Mouse (Mus musculus) midbrain, embryonic 13.5 days (tissue): ENCODE results near the gene Rab11fip3. TPM values are rescaled to one million over a fixed set of nuclear protein-coding genes. Genes with fewer than 3 reads are reported as not detected.

Source experiments
- ATAC-seq: fragments of 200-750 bp; cut with Nextera tagmentation; 2 replicates; pipeline ENCODE4 v1.8.0; 2017; ENCODE audit warnings: mild to moderate bottlenecking, moderate TSS enrichment, moderate library complexity
- H3K27ac ChIP-seq: fragments of 300-500 bp; sonication (generic); 2 replicates; pipeline ENCODE4 v1.5.1; 2015; ENCODE audit warnings: inconsistent platforms, mild to moderate bottlenecking, moderate library complexity
- H3K27me3 ChIP-seq: fragments of 300-500 bp; sonication (generic); 2 replicates; pipeline ENCODE4 v1.6.1; 2015; ENCODE audit warnings: mild to moderate bottlenecking, inconsistent platforms
- H3K36me3 ChIP-seq: fragments of 300-500 bp; sonication (generic); 2 replicates; pipeline ENCODE4 v1.6.1; 2015; ENCODE audit warnings: mild to moderate bottlenecking, inconsistent platforms
- H3K4me1 ChIP-seq: fragments of 300-500 bp; sonication (generic); replicated peaks from 2 replicates; pipeline ENCODE4 v1.6.1; 2015; ENCODE audit warnings: inconsistent platforms
- H3K4me2 ChIP-seq: fragments of 300-500 bp; sonication (generic); replicated peaks from 2 replicates; pipeline ENCODE4 v1.6.1; 2015; ENCODE audit warnings: moderate library complexity, mild to moderate bottlenecking, inconsistent platforms
- H3K4me3 ChIP-seq: fragments of 300-500 bp; sonication (generic); replicated peaks from 2 replicates; pipeline ENCODE4 v1.5.1; 2015; ENCODE audit warnings: mild to moderate bottlenecking, inconsistent platforms
- H3K9ac ChIP-seq: fragments of 300-500 bp; sonication (generic); replicated peaks from 2 replicates; pipeline ENCODE4 v1.6.1; 2015; ENCODE audit warnings: mild to moderate bottlenecking, inconsistent platforms
- H3K9me3 ChIP-seq: fragments of 300-500 bp; sonication (generic); 2 replicates; pipeline ENCODE4 v1.6.1; 2016; ENCODE audit warnings: mild to moderate bottlenecking, inconsistent platforms
- WGBS: fragments of 180-500 bp; shearing (Covaris S2); methylation state at CpG from one replicate; pipeline ENCODE4 v1.1.7; 2015; 5-methylcytosine and 5-hydroxymethylcytosine counted together
- polyA plus RNA-seq: library from polyadenylated mRNA; unstranded; fragments of >200 nt; fragmentation: Nextera tagmentation; extraction: Ambion mirVana; gene quantifications from 2 replicates; pipeline ENCODE4 v1.2.1, GENCODE M21; 2015

The Rab11fip3 gene
- polyA plus RNA-seq, 1 experiment from 2014 or later = 35.0 TPM

- Histone ChIP-seq H3K4me1 (peaks cover 9% of the 10 kb centered on the region), H3K4me2 (no peak overlapping the region), H3K9ac (no peak overlapping the region), H3K27ac (no peak overlapping the region), H3K4me3 (no peak overlapping the region), H3K27me3 (peaks cover 18% of the 10 kb centered on the region), H3K36me3 (no peaks in the 10 kb centered on the region), H3K9me3 (no peaks in the 10 kb centered on the region)
- ATAC-seq = no peak
- 78% methylated on average over 7 of the region's 7 CpGs for WGBS
Measured at GRCm38 (mm10) chr17:25946349-25946748, 123.0 kb downstream of the Rab11fip3 start.

DNA sequence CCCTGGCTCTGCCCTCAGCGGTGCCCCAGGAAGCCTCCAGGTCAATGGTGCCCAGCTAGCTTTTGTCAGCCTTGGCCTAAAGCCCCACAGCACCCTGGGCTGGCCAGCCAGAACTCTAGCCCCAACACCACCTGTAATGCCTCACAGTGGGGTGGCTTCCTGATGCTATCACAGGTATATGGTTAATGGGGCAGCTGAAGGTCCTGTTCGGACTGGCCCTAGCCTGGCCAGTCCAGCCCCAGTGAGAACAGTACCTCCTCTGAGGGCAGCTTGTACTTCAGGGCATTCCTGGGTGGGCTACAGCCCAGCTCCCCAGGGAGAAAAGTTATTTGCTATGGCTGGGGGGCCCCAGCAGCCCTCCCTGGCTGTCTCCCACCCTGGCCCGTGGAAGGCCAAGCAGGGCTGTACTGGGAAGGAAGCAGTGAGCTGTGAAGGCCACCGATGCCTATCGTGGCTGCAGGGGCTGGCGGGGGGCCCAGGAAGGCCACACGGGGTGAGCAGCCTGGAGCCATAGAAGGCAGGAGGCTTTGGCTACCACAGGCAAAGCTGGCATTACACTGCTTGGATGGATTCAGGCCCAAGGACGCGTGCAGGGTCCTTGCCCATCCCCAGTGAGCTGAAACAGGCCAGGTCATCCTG is 123.7 kb downstream of the Rab11fip3 start:
- ATAC-seq = no peak
- H3K4me1 ChIP-seq = peaks cover 14% of the 10 kb centered on the region
- H3K4me3 ChIP-seq = no peak overlapping the region
- H3K4me2 ChIP-seq = no peak overlapping the region
- H3K27ac ChIP-seq = no peak overlapping the region
- WGBS = 50% methylated on average over 9 of the region's 9 CpGs
- H3K9me3 ChIP-seq = no peaks in the 10 kb centered on the region
- no peak overlapping the region for H3K9ac ChIP-seq
- no peaks in the 10 kb centered on the region for H3K36me3 ChIP-seq
- peaks cover 11% of the 10 kb centered on the region for H3K27me3 ChIP-seq

DNA sequence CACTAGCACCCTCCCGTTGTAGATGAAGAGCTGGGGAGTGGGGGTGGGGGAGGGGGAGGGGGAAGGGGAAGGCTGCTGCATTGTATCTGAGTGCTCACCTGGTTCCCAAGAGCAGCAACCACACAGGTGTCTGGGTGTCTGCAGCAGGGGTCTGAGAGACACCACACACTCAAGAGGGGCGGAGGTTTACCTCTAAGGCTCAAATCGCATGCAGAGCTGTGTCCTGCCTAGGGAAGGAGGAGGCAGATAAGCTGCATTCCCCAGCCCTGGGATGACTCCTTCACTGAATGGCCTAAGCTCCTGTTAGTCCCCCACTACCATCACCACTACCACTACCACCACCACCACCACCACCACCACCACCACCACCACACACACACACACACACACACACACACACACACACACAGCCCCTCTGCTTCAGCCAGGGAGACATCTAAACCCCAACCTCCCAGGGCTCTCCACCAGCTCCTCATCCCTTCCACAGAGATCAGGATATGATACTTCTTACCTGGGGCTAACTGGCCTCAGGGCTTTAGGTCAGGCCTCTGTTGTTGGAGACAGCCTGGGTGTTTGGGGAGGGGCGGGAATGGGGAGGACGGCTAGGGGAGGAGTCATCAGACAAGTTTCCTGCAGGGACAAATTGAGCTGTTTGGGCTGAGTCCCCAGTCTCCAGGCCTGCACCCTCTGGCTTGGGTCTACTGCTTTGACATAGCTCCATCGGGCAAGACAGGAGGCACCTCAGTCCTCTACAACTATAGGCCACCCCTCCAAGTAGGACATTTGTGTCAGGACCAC is 124.8 kb downstream of the Rab11fip3 start, which contains the start of the genes Pigq and Nhlrc4:
Gene Pigq (minus strand): TSS at position 571 of the 798 bp plus-strand sequence.
Gene Nhlrc4 (minus strand): TSS at position 596 of the 798 bp plus-strand sequence.
- no peak within 1 kb of the TSS for H3K4me2 ChIP-seq
- no peak within 1 kb of the TSS for H3K4me3 ChIP-seq
- WGBS = 54% methylated on average over 6 of the region's 6 CpGs
- peaks cover 17% of the 10 kb centered on the region for H3K4me1 ChIP-seq
- H3K27ac ChIP-seq = no peak within 1 kb of the TSS
- peaks cover under 1% of the 10 kb centered on the region; the same call in 1 of the 2 replicates for H3K27me3 ChIP-seq
- no peaks in the 10 kb centered on the region for H3K9me3 ChIP-seq
- no peak within 1 kb of the TSS for H3K9ac ChIP-seq
- ATAC-seq = no peak
- H3K36me3 ChIP-seq = no peaks in the 10 kb centered on the region

DNA sequence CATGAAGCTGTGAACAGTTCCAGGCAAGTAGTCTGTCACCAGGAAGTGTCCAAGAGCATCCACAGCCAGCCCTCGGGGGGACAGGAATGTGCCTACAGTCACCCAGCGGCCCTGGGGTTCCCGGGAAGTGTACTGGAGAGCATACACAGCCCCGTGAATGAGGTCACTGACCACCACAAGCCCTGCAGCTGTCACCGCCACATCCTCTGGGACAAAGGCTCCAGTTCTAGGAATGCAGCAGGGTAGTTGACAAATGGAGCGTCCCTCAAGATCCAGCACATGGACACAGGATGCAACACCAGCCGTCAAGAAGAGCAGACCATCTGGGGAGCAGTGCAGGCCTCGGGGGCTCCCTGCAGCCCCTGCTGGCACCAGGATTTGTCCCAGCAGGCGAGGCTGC is 125.6 kb downstream of the Rab11fip3 start:
- no peak overlapping the region for H3K4me3 ChIP-seq
- H3K9me3 ChIP-seq = no peaks in the 10 kb centered on the region
- no peak overlapping the region for H3K4me2 ChIP-seq
- no peak overlapping the region for H3K27ac ChIP-seq
- 76% methylated on average over 9 of the region's 9 CpGs for WGBS
- 0 out of 2 replicates have a peak, but pooled peaks cover 2% of the 10 kb centered on the region for H3K36me3 ChIP-seq
- no peaks in the 10 kb centered on the region for H3K27me3 ChIP-seq
- H3K4me1 ChIP-seq = peaks cover 17% of the 10 kb centered on the region
- no peak overlapping the region for H3K9ac ChIP-seq
- no peak for ATAC-seq

GRCm38 (mm10) chr17:25943221-25943620 is 126.1 kb downstream of the Rab11fip3 start:
- Histone ChIP-seq H3K4me3 (no peak overlapping the region), H3K9ac (no peak overlapping the region), H3K4me2 (no peak overlapping the region), H3K36me3 (0 out of 2 replicates have a peak, but pooled peaks cover 2% of the 10 kb centered on the region), H3K9me3 (no peaks in the 10 kb centered on the region), H3K27ac (no peak overlapping the region), H3K27me3 (no peaks in the 10 kb centered on the region), H3K4me1 (peaks cover 17% of the 10 kb centered on the region)
- no peak for ATAC-seq
- WGBS = 89% methylated on average over 3 of the region's 3 CpGs

- H3K4me3 ChIP-seq = no peak overlapping the region
- H3K27me3 ChIP-seq = no peaks in the 10 kb centered on the region
- peaks cover 4% of the 10 kb centered on the region; the same call in 1 of the 2 replicates for H3K36me3 ChIP-seq
- H3K9ac ChIP-seq = no peak overlapping the region
- H3K9me3 ChIP-seq = no peaks in the 10 kb centered on the region
- no peak; the same call in 1 of the 2 replicates for ATAC-seq
- 89% methylated on average over 2 of the region's 2 CpGs for WGBS
- no peak overlapping the region for H3K27ac ChIP-seq
- H3K4me2 ChIP-seq = no peak overlapping the region
- peaks cover 17% of the 10 kb centered on the region for H3K4me1 ChIP-seq
Measured at GRCm38 (mm10) chr17:25942597-25943151, 126.7 kb downstream of the Rab11fip3 start.

DNA sequence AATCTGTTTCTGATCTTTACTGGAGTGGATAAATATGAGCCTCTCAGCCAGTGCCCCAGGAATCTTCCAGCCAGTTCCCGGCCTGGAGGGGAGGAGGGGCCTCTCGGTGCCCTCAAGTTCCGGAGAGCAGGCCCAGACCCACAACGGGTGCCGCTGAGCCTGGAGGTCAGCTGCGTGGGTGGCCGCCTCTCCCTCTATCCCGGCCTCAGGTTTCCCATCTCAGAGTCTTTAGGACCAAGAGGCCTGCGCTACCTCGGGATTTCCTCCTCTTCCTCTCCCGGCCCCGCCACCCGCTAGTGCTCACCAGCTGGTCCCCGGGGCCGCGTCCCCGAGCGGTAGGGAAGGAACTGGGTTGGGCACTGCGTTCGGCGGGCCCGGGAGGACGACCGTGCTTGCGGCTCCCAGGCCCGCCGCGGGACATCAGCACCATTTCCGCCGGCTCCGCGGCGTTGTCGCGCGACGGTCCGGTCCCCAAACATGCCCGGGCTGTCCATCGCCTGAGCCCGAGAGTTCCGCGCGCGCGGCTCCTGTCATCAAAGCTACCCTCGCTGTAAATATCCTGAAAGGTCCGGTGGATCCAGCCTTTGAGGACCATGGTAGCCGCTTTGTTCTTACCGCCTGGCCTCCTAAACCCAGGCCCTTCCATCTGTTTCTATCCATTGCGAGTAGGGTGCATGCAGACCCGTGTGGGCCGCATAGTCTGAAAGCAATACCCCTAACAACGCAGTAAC is 127.7 kb downstream of the Rab11fip3 start:
- Histone ChIP-seq H3K4me3 (peak overlapping the region; percentile 80), H3K27ac (peak overlapping the region; percentile 84), H3K4me1 (peaks cover 17% of the 10 kb centered on the region), H3K4me2 (peak overlapping the region; percentile 78), H3K27me3 (no peaks in the 10 kb centered on the region), H3K9me3 (no peaks in the 10 kb centered on the region), H3K9ac (peak overlapping the region; percentile 95), H3K36me3 (peaks cover 14% of the 10 kb centered on the region)
- WGBS = 2% methylated on average over 51 of the region's 54 CpGs
- peak; percentile 70 for ATAC-seq

Other genes with a start within 250 kb of the Rab11fip3 start
- 31.1 and 31.2 TPM in 2 replicates for gene Wdr24, start 245.9 kb downstream of the Rab11fip3 start, polyA plus RNA-seq
- 72.8 and 74.6 TPM in 2 replicates for gene Jmjd8, start 240.7 kb downstream of the Rab11fip3 start, polyA plus RNA-seq
- gene Stub1, start 236.2 kb downstream of the Rab11fip3 start, polyA plus RNA-seq = 314 and 316 TPM in 2 replicates
- gene Rhbdl1, start 232.3 kb downstream of the Rab11fip3 start, polyA plus RNA-seq = 17.3 and 18.1 TPM in 2 replicates
- gene Gm20683, start 227.8 kb downstream of the Rab11fip3 start, polyA plus RNA-seq = 7.5 and 8.0 TPM in 2 replicates
- 15.6 and 16.4 TPM in 2 replicates for gene Rhot2, start 224.7 kb downstream of the Rab11fip3 start, polyA plus RNA-seq
- 20.1 and 22.4 TPM in 2 replicates for gene Wdr90, start 208.1 kb downstream of the Rab11fip3 start, polyA plus RNA-seq
- 8.0 and 10.4 TPM in 2 replicates for gene Mcrip2, start 200.8 kb downstream of the Rab11fip3 start, polyA plus RNA-seq
- gene Mettl26, start 194.5 kb downstream of the Rab11fip3 start, polyA plus RNA-seq = 69.7 and 75.4 TPM in 2 replicates
- gene Wfikkn1, start 188.7 kb downstream of the Rab11fip3 start, polyA plus RNA-seq = 0.61 and 0.70 TPM in 2 replicates
- gene Rab40c, start 149.8 kb downstream of the Rab11fip3 start, polyA plus RNA-seq = 44.3 and 47.1 TPM in 2 replicates
- 56.9 and 58.0 TPM in 2 replicates for gene Pigq, start 124.6 kb downstream of the Rab11fip3 start, polyA plus RNA-seq
- gene Nhlrc4, start 124.6 kb downstream of the Rab11fip3 start, polyA plus RNA-seq = 0.12 TPM in 1 of 2 replicates, not detected in the other
- gene A930017K11Rik, start 117.0 kb downstream of the Rab11fip3 start, polyA plus RNA-seq = 0.48 and 0.62 TPM in 2 replicates
- gene Capn15, start 83.8 kb downstream of the Rab11fip3 start, polyA plus RNA-seq = 19.1 and 21.1 TPM in 2 replicates
- 27.0 and 28.2 TPM in 2 replicates for gene Decr2, start 20.8 kb upstream of the Rab11fip3 start, polyA plus RNA-seq
- gene Nme4, start 26.0 kb upstream of the Rab11fip3 start, polyA plus RNA-seq = 31.8 and 36.8 TPM in 2 replicates
- gene Tmem8, start 43.7 kb upstream of the Rab11fip3 start, polyA plus RNA-seq = 2.4 and 2.6 TPM in 2 replicates
- 182 and 191 TPM in 2 replicates for gene Mrpl28, start 53.9 kb upstream of the Rab11fip3 start, polyA plus RNA-seq
- 17.3 and 21.6 TPM in 2 replicates for gene Axin1, start 69.1 kb upstream of the Rab11fip3 start, polyA plus RNA-seq
- not detected in 2 replicates for gene Pdia2, start 129.5 kb upstream of the Rab11fip3 start, polyA plus RNA-seq
- 2.0 and 3.0 TPM in 2 replicates for gene Rgs11, start 133.4 kb upstream of the Rab11fip3 start, polyA plus RNA-seq
- 28.1 and 28.3 TPM in 2 replicates for gene Arhgdig, start 138.2 kb upstream of the Rab11fip3 start, polyA plus RNA-seq
- 25.3 and 31.0 TPM in 2 replicates for gene Fam234a, start 174.7 kb upstream of the Rab11fip3 start, polyA plus RNA-seq
- gene Luc7l, start 183.3 kb upstream of the Rab11fip3 start, polyA plus RNA-seq = 121 and 126 TPM in 2 replicates